Mouse (Mus musculus) brain, adult 2 months (tissue): ENCODE results near the gene Armc7.
A peak's percentile ranks its signal among the peaks of the same experiment; 100 is the strongest.

Source experiments
- DNase-seq: peaks from one replicate; pipeline ENCODE4 v3.0.0; 2011; ENCODE audit warnings: low read depth, low spot score

Armc7 gene

GRCm38 (mm10) chr11:115475025-115475757 is at the start of gene Armc7:
Gene Armc7 (plus strand): TSS chr11:115475667.
- peak; percentile 98 for DNase-seq

GRCm38 (mm10) chr11:115425671-115426070 is 49.8 kb upstream of the Armc7 start:
- no peak for DNase-seq

GRCm38 (mm10) chr11:115427482-115428331 is 47.8 kb upstream of the Armc7 start:
- DNase-seq = peak; percentile 92

GRCm38 (mm10) chr11:115429307-115429706 is 46.2 kb upstream of the Armc7 start:
- peak; percentile 80 for DNase-seq

GRCm38 (mm10) chr11:115430561-115430960 is 44.9 kb upstream of the Armc7 start:
- DNase-seq = no peak

- no peak for DNase-seq
These were observed 42.7 kb upstream of the Armc7 start for GRCm38 (mm10) chr11:115432814-115433213.

GRCm38 (mm10) chr11:115433342-115433741 is 42.1 kb upstream of the Armc7 start:
- no peak for DNase-seq

- peak; percentile 85 for DNase-seq
These were observed 39.7 kb upstream of the Armc7 start for GRCm38 (mm10) chr11:115435596-115436337.

- DNase-seq = peak; percentile 68
These were observed 37.8 kb upstream of the Armc7 start for GRCm38 (mm10) chr11:115437571-115438122.

GRCm38 (mm10) chr11:115439326-115439725 is 36.1 kb upstream of the Armc7 start:
- DNase-seq = no peak

GRCm38 (mm10) chr11:115439906-115440595 is 35.4 kb upstream of the Armc7 start, which contains the start of gene Trim80:
Gene Trim80 (plus strand): TSS chr11:115440545.
- DNase-seq = no peak

GRCm38 (mm10) chr11:115441417-115441816 is 34.0 kb upstream of the Armc7 start:
- no peak for DNase-seq

GRCm38 (mm10) chr11:115446906-115447305 is 28.6 kb upstream of the Armc7 start:
- DNase-seq = no peak

- DNase-seq = no peak
These were observed 28.1 kb upstream of the Armc7 start for GRCm38 (mm10) chr11:115447321-115447885.

- DNase-seq = no peak
These were observed 27.4 kb upstream of the Armc7 start for GRCm38 (mm10) chr11:115448075-115448474.

GRCm38 (mm10) chr11:115448998-115449397 is 26.5 kb upstream of the Armc7 start:
- no peak for DNase-seq

- no peak for DNase-seq
These were observed 25.3 kb upstream of the Armc7 start for GRCm38 (mm10) chr11:115450176-115450575.

- DNase-seq = no peak
These were observed 23.7 kb upstream of the Armc7 start for GRCm38 (mm10) chr11:115451781-115452241.

GRCm38 (mm10) chr11:115452281-115452860 is 23.1 kb upstream of the Armc7 start:
- no peak for DNase-seq

GRCm38 (mm10) chr11:115453306-115453705 is 22.2 kb upstream of the Armc7 start:
- DNase-seq = no peak
